Mouse (Mus musculus): ENCODE measurements around the gene Clptm1.
A peak's percentile ranks its signal among the peaks of the same experiment; 100 is the strongest.
"Not testable (repeated sequence)": the region's sequence is repeated elsewhere in the genome, so short reads cannot be mapped to it uniquely, and the experiment has no call there.

Gene Clptm1

GRCm38 (mm10) chr7:19604606-19605214 is 60.1 kb downstream of the Clptm1 start:
- not testable (repeated sequence) for DNase-seq

GRCm38 (mm10) chr7:19603849-19604605 is 60.8 kb downstream of the Clptm1 start, which contains the start of gene Clasrp:
Gene Clasrp (minus strand): TSS chr7:19604486.
- peak; percentile 97 to 99 for DNase-seq

GRCm38 (mm10) chr7:19603055-19603454 is 61.8 kb downstream of the Clptm1 start:
- DNase-seq: no peak

- DNase-seq: no peak
These were observed 64.3 kb downstream of the Clptm1 start for GRCm38 (mm10) chr7:19600562-19600961.

GRCm38 (mm10) chr7:19593061-19593730 is 71.6 kb downstream of the Clptm1 start:
- DNase-seq: no peak

GRCm38 (mm10) chr7:19589917-19590316 is 74.9 kb downstream of the Clptm1 start:
- DNase-seq: peak; percentile 60 to 73

- peak; percentile 35 to 40 for DNase-seq
These were observed 75.6 kb downstream of the Clptm1 start for GRCm38 (mm10) chr7:19589207-19589606.

- no peak for DNase-seq
These were observed 78.6 kb downstream of the Clptm1 start for GRCm38 (mm10) chr7:19586269-19586668.

All from lung, adult 18-20 months (tissue).